Mouse (Mus musculus) heart, embryonic 11.5 days (tissue): ENCODE data around the gene Vmn2r63. TPM values are rescaled to one million over a fixed set of nuclear protein-coding genes. Genes with fewer than 3 reads are reported as not detected.
"Not testable (repeated sequence)": the region's sequence is repeated elsewhere in the genome, so short reads cannot be mapped to it uniquely, and the experiment has no call there.

Source experiments
- ATAC-seq: fragments of 200-750 bp; cut with Nextera tagmentation; replicated peaks from 2 replicates; pipeline ENCODE4 v1.8.0; 2017; ENCODE audit warnings: moderate library complexity; ENCODE audit not compliant: insufficient number of reproducible peaks, low FRiP score, low TSS enrichment
- H3K27ac ChIP-seq: fragments of 300-500 bp; sonication (generic); 2 replicates; pipeline ENCODE4 v1.5.1; 2014; ENCODE audit warnings: mild to moderate bottlenecking, low read depth, low read length
- H3K27me3 ChIP-seq: fragments of 300-500 bp; sonication (generic); 2 replicates; pipeline ENCODE4 v1.6.1; 2014; ENCODE audit warnings: mild to moderate bottlenecking, low read length, mixed read lengths; ENCODE audit not compliant: control insufficient read depth, insufficient read depth
- H3K36me3 ChIP-seq: fragments of 300-500 bp; sonication (generic); 2 replicates; pipeline ENCODE4 v1.6.1; 2014; ENCODE audit warnings: mild to moderate bottlenecking, low read length, moderate library complexity, mixed read lengths; ENCODE audit not compliant: control insufficient read depth, insufficient read depth
- H3K4me1 ChIP-seq: fragments of 300-500 bp; sonication (generic); 2 replicates; pipeline ENCODE4 v1.6.1; 2014; ENCODE audit warnings: low read length; ENCODE audit not compliant: control insufficient read depth, insufficient read depth
- H3K4me2 ChIP-seq: fragments of 300-500 bp; sonication (generic); 2 replicates; pipeline ENCODE4 v1.6.1; 2014; ENCODE audit warnings: mild to moderate bottlenecking, moderate library complexity
- H3K4me3 ChIP-seq: fragments of 300-500 bp; sonication (generic); 2 replicates; pipeline ENCODE4 v1.5.1; 2014; ENCODE audit warnings: low read depth, low read length
- H3K9ac ChIP-seq: fragments of 300-500 bp; sonication (generic); 2 replicates; pipeline ENCODE4 v1.6.1; 2014; ENCODE audit warnings: mild to moderate bottlenecking, low read depth, low read length, moderate library complexity
- H3K9me3 ChIP-seq: fragments of 300-500 bp; sonication (generic); replicated peaks from 2 replicates; pipeline ENCODE4 v1.6.1; 2016; ENCODE audit warnings: low read length; ENCODE audit not compliant: control insufficient read depth
- WGBS: fragments of 180-500 bp; shearing (Covaris S2); extraction: QIAGEN DNeasy Blood & Tissue Kit; methylation state at CpG from one replicate; pipeline ENCODE4 v1.1.7; 2014; ENCODE audit not compliant: insufficient replicate concordance; 5-methylcytosine and 5-hydroxymethylcytosine counted together
- microRNA-seq: library from miRNA; unstranded; fragments of <30 nt; microRNA quantifications from one replicate; pipeline ENCODE4, GENCODE M21; 2016; ENCODE audit warnings: borderline number of aligned reads
- polyA plus RNA-seq: library from polyadenylated mRNA; unstranded; fragments of >200 nt; fragmentation: Nextera tagmentation; extraction: Ambion mirVana; gene quantifications from 2 replicates; pipeline ENCODE4 v1.2.1, GENCODE M21; 2014

Vmn2r63 gene
- not detected in 2 replicates for polyA plus RNA-seq

GRCm38 (mm10) chr7:42933722-42934121 is at the start of gene Vmn2r63:
Gene Vmn2r63 (minus strand): TSS chr7:42933822.
- not testable (repeated sequence) for H3K4me1 ChIP-seq, H3K9me3 ChIP-seq, H3K27me3 ChIP-seq, H3K36me3 ChIP-seq, H3K4me3 ChIP-seq, H3K4me2 ChIP-seq, H3K9ac ChIP-seq, ATAC-seq, H3K27ac ChIP-seq

- Histone ChIP-seq H3K27ac (no peak overlapping the region), H3K4me3 (no peak overlapping the region), H3K9ac (no peak overlapping the region), H3K4me2 (no peak overlapping the region), H3K36me3 (no peaks in the 10 kb centered on the region), H3K27me3 (no peaks in the 10 kb centered on the region), H3K4me1 (no peaks in the 10 kb centered on the region), H3K9me3 (peaks cover 27% of the 10 kb centered on the region)
- no peak for ATAC-seq
- WGBS: 83% methylated on average over 10 of the region's 10 CpGs
Measured at GRCm38 (mm10) chr7:42980739-42981138, 47.1 kb upstream of the Vmn2r63 start.

- H3K4me2 ChIP-seq: no peak overlapping the region
- no peaks in the 10 kb centered on the region for H3K36me3 ChIP-seq
- no peak overlapping the region for H3K9ac ChIP-seq
- H3K4me3 ChIP-seq: no peak overlapping the region
- H3K4me1 ChIP-seq: no peaks in the 10 kb centered on the region
- H3K27me3 ChIP-seq: no peaks in the 10 kb centered on the region
- H3K9me3 ChIP-seq: peaks cover 25% of the 10 kb centered on the region
- 82% methylated on average over 11 of the region's 11 CpGs for WGBS
- ATAC-seq: no peak
- no peak overlapping the region for H3K27ac ChIP-seq
Measured at GRCm38 (mm10) chr7:42980098-42980497, 46.5 kb upstream of the Vmn2r63 start.

GRCm38 (mm10) chr7:42965246-42965645 is 31.6 kb upstream of the Vmn2r63 start:
- Histone ChIP-seq H3K27me3 (no peaks in the 10 kb centered on the region), H3K27ac (no peak overlapping the region), H3K9me3 (peaks cover 26% of the 10 kb centered on the region), H3K4me3 (no peak overlapping the region), H3K36me3 (no peaks in the 10 kb centered on the region), H3K4me2 (no peak overlapping the region), H3K9ac (no peak overlapping the region), H3K4me1 (no peaks in the 10 kb centered on the region)
- 60% methylated on average over 9 of the region's 9 CpGs for WGBS
- no peak for ATAC-seq

- not testable (repeated sequence) for H3K36me3 ChIP-seq, H3K27ac ChIP-seq, H3K9me3 ChIP-seq, H3K4me1 ChIP-seq, H3K27me3 ChIP-seq, H3K4me2 ChIP-seq, ATAC-seq, H3K4me3 ChIP-seq, H3K9ac ChIP-seq
- 79% methylated on average over 2 of the region's 2 CpGs for WGBS
Measured at GRCm38 (mm10) chr7:42898067-42898466, 35.6 kb downstream of the Vmn2r63 start.

- Histone ChIP-seq H3K4me2 (no peak overlapping the region), H3K27me3 (no peaks in the 10 kb centered on the region), H3K36me3 (no peaks in the 10 kb centered on the region), H3K4me3 (no peak overlapping the region), H3K9me3 (0 out of 2 replicates have a peak, but pooled peaks cover 4% of the 10 kb centered on the region), H3K27ac (no peak overlapping the region), H3K4me1 (no peaks in the 10 kb centered on the region), H3K9ac (no peak overlapping the region)
- WGBS: 29% methylated on average over 23 of the region's 23 CpGs
- no peak for ATAC-seq
Measured at GRCm38 (mm10) chr7:42878090-42878489, 55.5 kb downstream of the Vmn2r63 start.

GRCm38 (mm10) chr7:42866801-42867458 is 66.7 kb downstream of the Vmn2r63 start, which contains the start of gene Gm2381:
Gene Gm2381 (minus strand): TSS chr7:42867234.
- not testable (repeated sequence) for H3K4me3 ChIP-seq, H3K9ac ChIP-seq, H3K9me3 ChIP-seq, ATAC-seq, H3K27me3 ChIP-seq, H3K4me1 ChIP-seq, H3K4me2 ChIP-seq, H3K27ac ChIP-seq, H3K36me3 ChIP-seq
- 74% methylated on average over 8 of the region's 8 CpGs for WGBS

Small RNA genes lying within 50 kb of the gene (microRNA-seq; reads per million reads assigned to microRNA genes)
- gene Gm23256: not detected

Other genes starting within 250 kb of the Vmn2r63 start
- gene Zfp975, start 241.1 kb downstream of the Vmn2r63 start, polyA plus RNA-seq: 6.7 and 10.2 TPM in 2 replicates
- not detected in 2 replicates for gene Gm17067, start 206.8 kb downstream of the Vmn2r63 start, polyA plus RNA-seq
- gene Vmn2r62, start 140.3 kb downstream of the Vmn2r63 start, polyA plus RNA-seq: not detected in 2 replicates
- not detected in 2 replicates for gene Gm2381, start 66.6 kb downstream of the Vmn2r63 start, polyA plus RNA-seq
- not detected in 2 replicates for gene Gm9268, start 84.9 kb upstream of the Vmn2r63 start, polyA plus RNA-seq
- not detected in 2 replicates for gene Zfp936, start 180.4 kb upstream of the Vmn2r63 start, polyA plus RNA-seq